Comparison of ENCODE assay signal across 18 mouse cellular contexts in the genomic region with DNA sequence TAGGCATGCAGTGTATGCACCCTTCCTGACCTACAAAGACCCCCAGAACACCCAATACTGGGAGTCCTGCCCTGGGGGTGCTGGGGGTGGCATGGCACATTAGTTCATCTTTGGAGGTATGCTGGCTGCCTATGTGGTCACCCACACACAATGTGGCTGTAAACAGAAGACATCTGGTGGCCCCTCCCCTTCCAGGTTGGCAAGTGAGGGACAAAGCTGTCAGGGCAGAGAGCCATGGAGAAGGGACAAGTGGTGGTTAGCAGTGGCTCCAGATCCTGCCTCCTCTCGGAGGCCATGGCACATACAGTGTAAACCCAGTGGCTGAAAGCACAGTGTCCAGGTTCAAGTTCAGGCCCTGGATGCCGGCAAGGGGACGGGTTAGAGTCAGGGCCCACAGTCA.
"Had no signal": no experiment of that assay in that cellular context is flagged by ENCODE, and none has a peak within 500 bp of the region (broad histone marks: within the 10 kb centered on the region; RNA-seq: fewer than 3 reads in every experiment).

No protein-coding gene starts in this region.

- H3K4me2 ChIP-seq: limb, embryonic 13.5 days; lung, embryonic 14.5 days; midbrain, embryonic 12.5 days; midbrain, embryonic 15.5 days; neural tube, embryonic 12.5 days; neural tube, embryonic 15.5 days had no signal

- H3K4me1 ChIP-seq: limb, embryonic 10.5 days; limb, embryonic 13.5 days; midbrain, embryonic 12.5 days; midbrain, embryonic 15.5 days; neural tube, embryonic 12.5 days; neural tube, embryonic 15.5 days had no signal

- H3K9me3 ChIP-seq: limb, embryonic 10.5 days; limb, embryonic 13.5 days; midbrain, embryonic 12.5 days; midbrain, embryonic 15.5 days; neural tube, embryonic 12.5 days; neural tube, embryonic 15.5 days had no signal

- H3K27ac ChIP-seq: limb, embryonic 10.5 days; limb, embryonic 13.5 days; macrophage; midbrain, embryonic 12.5 days; midbrain, embryonic 15.5 days; neural tube, embryonic 12.5 days; neural tube, embryonic 15.5 days had no signal

- DNase-seq: kidney, adult 18-20 months; kidney, adult 9 months; kidney, postnatal 14 days; kidney, postnatal 4 days; lung, embryonic 14.5 days; retina, postnatal 1 day; right cerebral cortex, postnatal 25 days; spleen, adult 18-20 months; thymus, adult 18-20 months; thymus, postnatal 36 days had no signal

- ATAC-seq: lung, postnatal 0 days; midbrain, embryonic 15.5 days had no signal

- H3K4me3 ChIP-seq: limb, embryonic 10.5 days; limb, embryonic 13.5 days; midbrain, embryonic 12.5 days; midbrain, embryonic 15.5 days; neural tube, embryonic 12.5 days; neural tube, embryonic 15.5 days had no signal

- H3K27me3 ChIP-seq: limb, embryonic 13.5 days; midbrain, embryonic 12.5 days; midbrain, embryonic 15.5 days; neural tube, embryonic 12.5 days; neural tube, embryonic 15.5 days had no signal

- H3K9ac ChIP-seq: limb, embryonic 13.5 days; lung, embryonic 14.5 days; midbrain, embryonic 12.5 days; midbrain, embryonic 15.5 days; neural tube, embryonic 12.5 days; neural tube, embryonic 15.5 days had no signal
